Mouse (Mus musculus) spleen, adult 2 months (tissue): Measurements from ENCODE around the gene Vps54. TPM values are rescaled to one million over a fixed set of nuclear protein-coding genes. Genes with fewer than 3 reads are reported as not detected.
"Not testable (repeated sequence)": the region's sequence is repeated elsewhere in the genome, so short reads cannot be mapped to it uniquely, and the experiment has no call there.

Source experiments
- DNase-seq, 2 experiments: peaks; one replicate each; pipeline versions ENCODE4 v3.0.0 to v3.0.0-alpha.2; 2012 to 2021; ENCODE audit warnings: low spot score in 2 of 2, low read depth in 1 of 2
- H3K27ac ChIP-seq: fragments of 200-500 bp; 2 replicates; pipeline ENCODE4 v1.5.1; 2012; ENCODE audit warnings: low read length, inconsistent platforms; ENCODE audit not compliant: insufficient read depth
- H3K27me3 ChIP-seq: fragments of 200-500 bp; 2 replicates; pipeline ENCODE4 v1.6.1; 2012; ENCODE audit warnings: mild to moderate bottlenecking, moderate library complexity, low read length, inconsistent platforms; ENCODE audit not compliant: control insufficient read depth, insufficient read depth
- H3K36me3 ChIP-seq: fragments of 200-500 bp; 2 replicates; pipeline ENCODE4 v1.6.1; 2012; ENCODE audit warnings: mild to moderate bottlenecking, low read length, inconsistent platforms; ENCODE audit not compliant: control insufficient read depth, insufficient read depth
- H3K4me1 ChIP-seq: fragments of 200-500 bp; 2 replicates; pipeline ENCODE4 v1.6.1; 2011; ENCODE audit warnings: inconsistent platforms; ENCODE audit not compliant: control insufficient read depth, insufficient read depth, insufficient read length
- H3K4me3 ChIP-seq: fragments of 200-500 bp; 2 replicates; pipeline ENCODE4 v1.5.1; 2011; ENCODE audit warnings: mild to moderate bottlenecking, inconsistent platforms; ENCODE audit not compliant: insufficient read depth, insufficient read length; ENCODE audit errors: extremely low read depth
- CTCF ChIP-seq: fragments of 200-500 bp; IDR thresholded peaks from 2 replicates; pipeline ENCODE4 v1.5.1; 2011; ENCODE audit warnings: mild to moderate bottlenecking, inconsistent platforms; ENCODE audit not compliant: insufficient read depth, insufficient read length, insufficient replicate concordance; ENCODE audit errors: extremely low read depth
- POLR2A ChIP-seq: fragments of 200-500 bp; IDR thresholded peaks from 2 replicates; pipeline ENCODE4 v1.6.1; 2011; ENCODE audit warnings: low read depth, low read length, inconsistent platforms
- WGBS: fragments of 180-500 bp; shearing (Covaris S2); methylation state at CpG from one replicate; pipeline ENCODE4 v1.1.7; 2018; 5-methylcytosine and 5-hydroxymethylcytosine counted together
- polyA plus RNA-seq: library from polyadenylated mRNA; depleted of rRNA; stranded (reverse); fragments of >200 nt; gene quantifications from 2 replicates; pipeline ENCODE4 v1.2.3, GENCODE M21; 2012; rRNA removed

The Vps54 gene
- 6.7 and 7.0 TPM in 2 replicates for polyA plus RNA-seq

DNA sequence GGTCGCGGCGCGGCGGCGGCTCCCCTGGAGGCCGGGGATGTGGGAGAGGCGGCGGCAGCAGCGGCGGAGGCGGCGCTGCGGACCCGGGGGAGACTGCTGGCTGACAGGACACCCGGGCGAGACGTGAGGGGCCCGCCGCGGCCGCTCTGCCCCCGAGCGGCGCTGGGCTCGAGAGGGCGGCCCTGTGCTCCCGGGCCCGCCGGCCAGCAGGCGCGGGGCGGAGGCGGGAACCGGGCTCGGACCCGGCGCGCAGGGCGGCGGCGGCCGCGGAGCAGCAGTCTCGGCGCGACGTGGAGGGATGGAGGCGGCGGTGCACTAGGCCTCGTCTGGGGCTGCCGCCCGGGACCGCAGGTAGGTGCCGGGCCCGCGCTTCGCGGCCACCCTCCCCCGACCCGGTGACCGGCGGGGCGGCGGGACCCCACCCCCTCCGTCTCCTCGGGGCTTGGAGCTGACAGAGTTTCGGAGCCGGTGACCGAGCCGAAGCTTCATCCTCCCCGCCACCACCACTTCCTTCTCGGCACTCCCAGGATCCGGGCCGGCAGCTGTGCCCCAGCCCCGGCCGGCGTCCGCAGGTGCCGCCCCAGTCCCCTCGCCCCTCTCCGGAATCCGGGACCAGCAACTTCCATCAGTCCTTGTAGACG, at the start of gene Vps54:
TSS of gene Vps54 (plus strand) at position 261 of the 641 bp plus-strand sequence.
- under 1% methylated on average over 81 of the region's 84 CpGs for WGBS
- TF ChIP-seq CTCF (no peak), POLR2A (no peak)
- Histone ChIP-seq H3K36me3 (no peaks in the 10 kb centered on the region), H3K4me1 (no peaks in the 10 kb centered on the region), H3K27me3 (no peaks in the 10 kb centered on the region), H3K27ac (peak within 1 kb of the TSS; percentile 99), H3K4me3 (peak within 1 kb of the TSS; percentile 97)
- DNase-seq, result peak in 1 of 2 experiments; percentile 49

DNA sequence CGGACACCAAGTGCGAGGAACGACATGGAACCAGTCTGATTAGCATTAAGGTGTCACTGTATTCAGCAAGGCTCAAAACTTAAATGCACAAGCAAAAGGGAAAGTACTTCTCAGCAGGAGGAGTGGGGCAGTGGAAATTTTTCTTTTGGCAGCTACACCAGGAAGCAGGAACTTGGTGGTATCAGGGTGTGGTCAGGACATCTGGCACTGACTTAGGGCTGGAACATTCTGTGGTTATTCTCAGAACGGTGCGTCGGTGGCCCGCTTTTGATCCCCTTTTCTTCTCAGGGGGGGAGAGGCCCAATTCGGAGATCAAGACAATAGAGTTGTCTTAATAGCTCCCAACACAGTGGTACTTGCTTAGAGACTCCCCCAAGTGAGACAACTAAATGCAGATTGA, 47.3 kb upstream of the Vps54 start:
- H3K27me3 ChIP-seq, H3K4me1 ChIP-seq, H3K4me3 ChIP-seq, H3K36me3 ChIP-seq, H3K27ac ChIP-seq, DNase-seq: not testable (repeated sequence)
- WGBS, result 47% methylated on average over 8 of the region's 8 CpGs

DNA sequence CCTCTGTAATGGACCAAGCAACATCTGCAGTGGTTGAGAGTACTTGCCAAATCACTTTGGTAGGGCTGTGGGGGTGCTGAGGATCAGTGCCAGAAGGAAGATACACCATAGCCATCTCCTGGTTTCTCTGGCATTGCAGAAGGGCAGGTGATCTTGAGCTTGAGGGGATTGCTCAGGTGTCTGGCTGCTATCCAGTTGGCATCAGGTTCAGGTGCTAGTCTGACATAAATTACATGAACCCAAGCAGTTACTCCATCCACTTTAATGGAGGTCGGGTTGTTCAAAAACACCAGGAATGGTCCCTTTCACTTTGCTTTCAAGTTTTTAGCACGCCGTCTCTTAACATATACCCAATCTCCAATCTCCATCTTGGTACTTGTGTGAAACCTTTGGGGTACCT, 44.2 kb upstream of the Vps54 start:
- Histone ChIP-seq H3K4me3 (no peak overlapping the region), H3K36me3 (no peaks in the 10 kb centered on the region), H3K4me1 (no peaks in the 10 kb centered on the region), H3K27me3 (no peaks in the 10 kb centered on the region), H3K27ac (no peak overlapping the region)
- TF ChIP-seq CTCF (no peak), POLR2A (no peak)
- DNase-seq, result no peak
- whole genome bisulfite sequencing, result 90% methylated on average over 3 of the region's 3 CpGs

DNA sequence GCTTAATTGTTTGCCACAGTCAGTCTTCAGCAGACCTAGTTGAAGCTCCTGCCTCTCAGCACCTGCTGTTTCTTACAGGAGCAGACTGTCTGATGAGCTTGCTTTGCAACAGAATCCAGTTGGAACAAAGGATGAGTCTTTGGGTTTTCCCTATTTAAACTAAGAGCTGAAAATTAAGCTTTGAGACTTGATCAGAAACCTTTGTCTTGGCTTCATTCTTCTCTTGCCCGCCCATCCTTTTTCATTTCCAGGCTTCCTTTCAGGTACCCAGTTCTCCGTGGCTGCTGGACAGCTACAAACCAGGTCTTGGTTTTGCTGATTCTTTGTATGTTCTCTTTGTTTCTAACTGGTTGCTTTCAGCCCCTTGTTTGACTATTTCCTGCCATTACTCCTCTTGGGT, 30.0 kb upstream of the Vps54 start:
- TF ChIP-seq CTCF (no peak), POLR2A (no peak)
- Histone ChIP-seq H3K27ac (no peak overlapping the region), H3K4me3 (no peak overlapping the region), H3K27me3 (no peaks in the 10 kb centered on the region), H3K36me3 (no peaks in the 10 kb centered on the region), H3K4me1 (no peaks in the 10 kb centered on the region)
- WGBS, result 86% methylated on average over 2 of the region's 2 CpGs
- DNase-seq, result no peak

DNA sequence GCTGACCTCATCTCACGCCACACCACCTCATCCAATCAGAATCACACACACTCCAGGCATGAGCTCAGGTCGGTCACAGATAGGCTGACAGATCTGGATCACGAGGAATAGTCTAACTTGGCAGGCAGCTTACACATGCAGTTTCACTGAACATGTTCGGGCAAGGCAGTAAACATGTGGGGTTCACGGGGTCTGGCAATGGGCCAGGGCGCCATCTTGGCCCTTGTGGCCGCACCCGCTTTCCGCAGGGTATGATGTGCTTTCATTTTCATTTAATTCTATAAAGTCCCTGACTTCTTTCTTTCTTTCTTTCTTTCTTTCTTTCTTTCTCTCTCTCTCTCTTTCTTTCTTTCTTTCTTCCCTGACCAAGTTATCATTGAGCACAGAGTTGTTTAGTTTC, 29.4 kb upstream of the Vps54 start:
- not testable (repeated sequence) for H3K4me3 ChIP-seq, H3K36me3 ChIP-seq, H3K27ac ChIP-seq, H3K4me1 ChIP-seq, H3K27me3 ChIP-seq, DNase-seq
- WGBS, result 92% methylated on average over 9 of the region's 9 CpGs

DNA sequence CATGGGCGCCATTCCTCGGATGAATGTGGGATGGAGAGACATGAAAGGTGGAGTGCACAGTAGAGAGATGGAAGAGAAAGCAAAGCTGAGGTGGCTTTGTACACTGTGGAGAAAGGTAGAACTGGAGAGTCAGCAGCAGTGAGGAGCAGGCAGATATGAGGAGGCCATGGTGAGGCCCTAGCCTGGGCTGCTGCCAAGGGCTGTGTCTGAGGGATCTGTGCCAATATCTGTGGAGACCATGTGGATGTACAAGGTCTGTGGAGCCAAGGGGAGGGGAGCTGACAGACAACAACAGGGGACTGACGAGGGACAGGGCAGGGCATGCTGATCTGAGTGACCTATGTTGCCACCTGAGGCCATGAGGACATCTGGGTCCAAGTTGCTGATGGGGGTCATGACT, 21.7 kb upstream of the Vps54 start:
- no peaks in the 10 kb centered on the region for H3K36me3 ChIP-seq
- no peaks in the 10 kb centered on the region for H3K27me3 ChIP-seq
- DNase-seq, result no peak
- H3K4me3 ChIP-seq, result no peak overlapping the region
- TF ChIP-seq POLR2A (no peak), CTCF (no peak)
- H3K27ac ChIP-seq, result no peak overlapping the region
- no peaks in the 10 kb centered on the region for H3K4me1 ChIP-seq
- WGBS, result 91% methylated on average over 3 of the region's 3 CpGs

DNA sequence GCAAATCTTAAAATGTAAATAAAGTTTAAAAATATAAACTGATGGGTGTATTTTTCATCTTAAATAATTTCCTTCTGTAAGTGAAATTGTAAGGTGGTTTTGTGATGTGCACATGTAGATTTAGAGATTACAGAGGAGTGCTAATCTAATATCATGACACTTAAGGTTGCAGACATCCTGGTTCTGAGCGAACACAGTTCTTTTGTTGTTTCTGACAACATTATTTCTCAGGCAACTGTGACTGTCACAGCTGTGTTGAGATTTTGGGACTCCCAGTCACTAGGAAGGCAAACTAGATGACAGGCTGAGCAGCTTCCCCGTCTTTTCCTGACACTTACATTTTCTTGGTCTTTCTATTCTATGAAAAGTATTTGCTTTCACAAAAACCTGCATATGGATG, 19.8 kb upstream of the Vps54 start:
- 85% methylated on average over 2 of the region's 2 CpGs for WGBS
- no peak overlapping the region for H3K27ac ChIP-seq
- H3K4me1 ChIP-seq, result peaks cover 6% of the 10 kb centered on the region; the same call in 1 of the 2 replicates
- no peak overlapping the region for H3K4me3 ChIP-seq
- no peaks in the 10 kb centered on the region for H3K27me3 ChIP-seq
- DNase-seq, result no peak
- no peak for TF ChIP-seq CTCF
- no peak for TF ChIP-seq POLR2A
- H3K36me3 ChIP-seq, result no peaks in the 10 kb centered on the region
